ENCODE assay signal across 8 mouse cellular contexts in genomic region chr2:170185137-170185837, GRCm38 (mm10). TPM values are rescaled to one million over a fixed set of nuclear protein-coding genes. Genes with fewer than 3 reads are reported as not detected.
DNase-seq lines count a peak whose midpoint lies in the region; ATAC-seq and TF ChIP-seq lines count a peak whose summit lies in the region.

No protein-coding gene starts in this region.

- peak overlapping the region; percentile 53; the same call in 1 of the 2 replicates for H3K9ac ChIP-seq in heart, embryonic 12.5 days
- peak overlapping the region; percentile 50; the same call in 1 of the 2 replicates for H3K9ac ChIP-seq in ES-E14 (ENCODE audit: insufficient read depth, low read depth, low read length, poor library complexity, severe bottlenecking)
- no peak overlapping the region for H3K9ac ChIP-seq in hindbrain, embryonic 11.5 days (ENCODE audit: low read depth, low read length)

- H3K4me3 ChIP-seq in heart, embryonic 12.5 days, result peak overlapping the region; percentile 51
- peak overlapping the region; percentile 57 to 68 for H3K4me3 ChIP-seq in ES-E14 (ENCODE audit: insufficient read depth in 1 of 2, low read depth in 1 of 2, low read length in 2 of 2, poor library complexity in 1 of 2, severe bottlenecking in 1 of 2)
- H3K4me3 ChIP-seq in hindbrain, embryonic 11.5 days (ENCODE audit: low read depth, low read length), result no peak overlapping the region

- in situ Hi-C loops in ES-E14 (cut with MboI; ENCODE audit: low sequenced_read_pairs in 2 of 2, unreplicated experiment in 2 of 2), result no loop called here

- no peaks in the 10 kb centered on the region for H3K9me3 ChIP-seq in heart, embryonic 12.5 days (replicated peaks)
- no peaks in the 10 kb centered on the region for H3K9me3 ChIP-seq in ES-E14 (ENCODE audit: control insufficient read depth, insufficient read depth, low read depth, low read length)
- no peaks in the 10 kb centered on the region for H3K9me3 ChIP-seq in hindbrain, embryonic 11.5 days (ENCODE audit: control insufficient read depth, low read length)

- H3K27me3 ChIP-seq in heart, embryonic 12.5 days (replicated peaks), result no peaks in the 10 kb centered on the region
- no peaks in the 10 kb centered on the region for H3K27me3 ChIP-seq in hindbrain, embryonic 11.5 days (ENCODE audit: control insufficient read depth, insufficient read depth, low read length)

- peaks cover 7% of the 10 kb centered on the region; the same call in 1 of the 2 replicates for H3K4me1 ChIP-seq in heart, embryonic 12.5 days (replicated peaks)
- peaks cover under 1 to 20% of the 10 kb centered on the region in 2 experiments for H3K4me1 ChIP-seq in ES-E14 (ENCODE audit: control insufficient read depth in 2 of 2, insufficient read depth in 2 of 2, low read length in 2 of 2, poor library complexity in 1 of 2)
- H3K4me1 ChIP-seq in hindbrain, embryonic 11.5 days (replicated peaks; ENCODE audit: control insufficient read depth, insufficient read depth, low read length), result no peaks in the 10 kb centered on the region

- peak overlapping the region; percentile 76 for H3K27ac ChIP-seq in heart, embryonic 12.5 days (ENCODE audit: poor library complexity, severe bottlenecking)
- peak overlapping the region; percentile 94 for H3K27ac ChIP-seq in ES-E14 (ENCODE audit: insufficient read depth, low read depth, low read length, poor library complexity, severe bottlenecking)
- H3K27ac ChIP-seq in hindbrain, embryonic 11.5 days (ENCODE audit: low read depth, low read length), result no peak overlapping the region

- H3K36me3 ChIP-seq in heart, embryonic 12.5 days, result no peaks in the 10 kb centered on the region
- no peaks in the 10 kb centered on the region for H3K36me3 ChIP-seq in ES-E14 (ENCODE audit: control insufficient read depth, insufficient read depth, low read length, poor library complexity, severe bottlenecking)
- H3K36me3 ChIP-seq in hindbrain, embryonic 11.5 days (ENCODE audit: control insufficient read depth, insufficient read depth, low read length), result no peaks in the 10 kb centered on the region

- H3K4me2 ChIP-seq in heart, embryonic 12.5 days, result peak overlapping the region; percentile 75
- peak overlapping the region; percentile 45; the same call in 1 of the 2 replicates for H3K4me2 ChIP-seq in hindbrain, embryonic 11.5 days (replicated peaks; ENCODE audit: low read depth, low read length)

- ATAC-seq in heart, embryonic 12.5 days (ENCODE audit: insufficient number of reproducible peaks, low FRiP score), result no peak; the same call in 1 of the 2 replicates
- no peak for ATAC-seq in hindbrain, embryonic 11.5 days (ENCODE audit: low FRiP score)
- peak; percentile 43; the same call in 1 of the 2 replicates for ATAC-seq in megakaryocyte-erythroid progenitor cell, adult 5-6 weeks (replicated peaks; ENCODE audit: low FRiP score, low TSS enrichment, poor library complexity, severe bottlenecking)

- no peak for DNase-seq in heart, adult 11 months
- no peak for DNase-seq in ES-E14 (ENCODE audit: low read depth, low spot score)
- DNase-seq in hindbrain, embryonic 11.5 days (ENCODE audit: low spot score), result no peak
- no peak for DNase-seq in adipocyte (ENCODE audit: low spot score)
- no peak for DNase-seq in thymus, postnatal 0 days (ENCODE audit: low spot score)
- DNase-seq in right cerebral cortex, adult 18-20 months, result no peak

- 59% methylated on average over 4 of the region's 4 CpGs for WGBS in heart, embryonic 12.5 days
- WGBS in hindbrain, embryonic 11.5 days, result 73% methylated on average over 4 of the region's 4 CpGs

TF ChIP-seq in ES-E14, 5 proteins besides CTCF, POLR2A, EP300 and RAD21:
- TF ChIP-seq CHD2 (IDR thresholded peaks at IDR 0.05; ENCODE audit: low read depth, low read length), result no peak
- TF ChIP-seq ZNF384 (IDR thresholded peaks at IDR 0.05; ENCODE audit: low read depth, low read length), result no peak
- no peak for TF ChIP-seq ZC3H11A (IDR thresholded peaks at IDR 0.05; ENCODE audit: borderline replicate concordance, low read depth, low read length)
- no peak for TF ChIP-seq HCFC1 (IDR thresholded peaks at IDR 0.05; ENCODE audit: borderline replicate concordance, insufficient read depth, low read length)
- TF ChIP-seq MAFK (IDR thresholded peaks at IDR 0.05; ENCODE audit: insufficient read depth, low read depth, low read length), result no peak

RNA-seq across cellular contexts. Expression of gene Zfp217, which starts 37.4 kb away (rescaled TPM):
- 3.5 and 3.7 TPM in 2 replicates for polyA plus RNA-seq in heart, embryonic 12.5 days (2016; fragmentation: Nextera tagmentation; extraction: Ambion mirVana)
- 23.2 and 28.4 TPM in 2 replicates for total RNA-seq in ES-E14 (2012; rRNA removed)
- 3.2 and 4.8 TPM in 2 replicates for polyA plus RNA-seq in hindbrain, embryonic 11.5 days (2014; fragmentation: Nextera tagmentation; extraction: Ambion mirVana)
- 26.3 and 61.7 TPM in 2 replicates for total RNA-seq in megakaryocyte-erythroid progenitor cell, adult 5-6 weeks (2014; fragmentation: Nextera tagmentation)
- total RNA-seq in megakaryocyte-erythroid progenitor cell, adult 5-6 weeks (2017), result 16.2 and 30.3 TPM in 2 replicates
- polyA plus RNA-seq in thymus, postnatal 0 days (2015; fragmentation: Nextera tagmentation; extraction: Ambion mirVana), result 5.8 and 6.9 TPM in 2 replicates
